Mouse (Mus musculus) C2C12 (cell line): ENCODE results near the gene Aimp1. TPM values are rescaled to one million over a fixed set of nuclear protein-coding genes. Genes with fewer than 3 reads are reported as not detected.

Source experiments
- H3K27me3 ChIP-seq: one replicate; pipeline ENCODE4 v1.6.1; 2011; ENCODE audit not compliant: control insufficient read depth, insufficient read depth, insufficient read length
- H3K36me3 ChIP-seq: one replicate; pipeline ENCODE4 v1.6.1; 2011; ENCODE audit not compliant: control insufficient read depth, insufficient read depth
- H3K4me3 ChIP-seq: one replicate; pipeline ENCODE4 v1.5.1; 2011; ENCODE audit warnings: mild to moderate bottlenecking, control low read depth; ENCODE audit not compliant: poor library complexity, insufficient read depth, severe bottlenecking
- H3K79me2 ChIP-seq: one replicate; pipeline ENCODE4 v1.6.1; 2011; ENCODE audit not compliant: control insufficient read depth, insufficient read depth
- H3K79me3 ChIP-seq: one replicate; pipeline ENCODE4 v1.6.1; 2011; ENCODE audit warnings: low read depth, control low read depth
- H3ac ChIP-seq: one replicate; pipeline ENCODE3; 2011; ENCODE audit warnings: low read depth; ENCODE audit not compliant: control insufficient read depth, insufficient read length
- CEBPB ChIP-seq: IDR thresholded peaks from one replicate; pipeline ENCODE4 v1.6.1; 2011; ENCODE audit warnings: low read depth, mild to moderate bottlenecking, control low read depth, moderate library complexity
- CTCF ChIP-seq: IDR thresholded peaks from one replicate; pipeline ENCODE4 v1.5.1; 2011; ENCODE audit not compliant: control insufficient read depth, insufficient read depth, insufficient read length
- FOSL1 ChIP-seq: IDR thresholded peaks from one replicate; pipeline ENCODE4 v1.8.0; 2011; ENCODE audit warnings: mild to moderate bottlenecking, low read length; ENCODE audit not compliant: poor library complexity, insufficient read depth, severe bottlenecking
- MAX ChIP-seq: IDR thresholded peaks from one replicate; pipeline ENCODE4 v1.6.1; 2011; ENCODE audit warnings: mild to moderate bottlenecking, control low read depth
- MYOD1 ChIP-seq: IDR thresholded peaks from one replicate; pipeline ENCODE4 v1.6.1; 2011; ENCODE audit warnings: low read depth; ENCODE audit not compliant: control insufficient read depth, insufficient read length
- MYOG ChIP-seq: IDR thresholded peaks from one replicate; pipeline ENCODE4 v1.6.1; 2011; ENCODE audit not compliant: control insufficient read depth, insufficient read length; ENCODE audit errors: extremely low read depth
- USF1 ChIP-seq: IDR thresholded peaks from one replicate; pipeline ENCODE4 v1.6.1; 2011; ENCODE audit warnings: low read depth, mild to moderate bottlenecking, control low read depth, moderate library complexity
- polyA plus RNA-seq: library from polyadenylated mRNA; unstranded; fragments of >200 nt; fragmentation: generic; extraction: Trizol; gene quantifications from one replicate; pipeline ENCODE4 v1.2.1, GENCODE M21; 2012; ENCODE audit warnings: missing spikeins

Aimp1 gene
- polyA plus RNA-seq, 1 experiment, result 92.5 TPM

GRCm38 (mm10) chr3:132629601-132630239 lies 54.5 kb downstream of the Aimp1 start, which contains the start of gene Gimd1:
Gene Gimd1 (plus strand): TSS chr3:132629820.
- TF ChIP-seq MYOG (no peak), MAX (no peak), FOSL1 (no peak), MYOD1 (no peak), USF1 (no peak), CEBPB (no peak), CTCF (no peak)
- Histone ChIP-seq H3K4me3 (no peak within 1 kb of the TSS), H3ac (no peak within 1 kb of the TSS), H3K36me3 (no peaks in the 10 kb centered on the region), H3K27me3 (no peaks in the 10 kb centered on the region), H3K79me3 (no peaks in the 10 kb centered on the region), H3K79me2 (no peaks in the 10 kb centered on the region)

DNA sequence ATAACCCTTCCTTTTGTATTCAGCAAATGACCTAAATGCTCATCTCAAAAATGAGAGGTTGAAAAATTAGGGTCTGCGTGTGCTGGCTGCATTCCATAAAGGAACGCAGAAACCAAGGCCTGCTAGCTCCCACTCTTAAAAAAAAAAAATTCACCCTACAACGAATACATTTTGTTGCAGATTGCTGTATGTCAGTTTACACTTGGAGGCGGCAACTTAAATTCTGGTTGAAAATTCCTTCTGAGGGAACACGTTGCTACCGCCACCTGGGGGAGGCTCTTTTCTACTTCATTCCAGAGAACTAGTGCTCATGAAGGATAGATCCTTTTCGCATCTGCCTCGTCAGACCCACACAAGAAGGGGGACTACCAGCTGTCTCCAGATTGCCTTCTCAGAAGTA lies 55.4 kb downstream of the Aimp1 start:
- H3K27me3 ChIP-seq, result no peaks in the 10 kb centered on the region
- H3K79me3 ChIP-seq, result no peaks in the 10 kb centered on the region
- no peaks in the 10 kb centered on the region for H3K79me2 ChIP-seq
- H3ac ChIP-seq, result no peak overlapping the region
- H3K36me3 ChIP-seq, result no peaks in the 10 kb centered on the region
- no peak overlapping the region for H3K4me3 ChIP-seq
- TF ChIP-seq MYOG, result no peak
- TF ChIP-seq CTCF, result no peak
- TF ChIP-seq MYOD1, result no peak
- no peak for TF ChIP-seq USF1
- TF ChIP-seq CEBPB, result no peak
- no peak for TF ChIP-seq FOSL1
- no peak for TF ChIP-seq MAX

Other genes with a start within 250 kb of the Aimp1 start
- gene Gimd1, start 54.5 kb downstream of the Aimp1 start, polyA plus RNA-seq, result not detected
- gene Tbck, start 226 bp downstream of the Aimp1 start, polyA plus RNA-seq, result 2.5 TPM